Mouse (Mus musculus) testis, adult 2 months (tissue): Measurements from ENCODE around the gene Plekhj1.

Experiments
- CTCF ChIP-seq: fragments of 200-500 bp; IDR thresholded peaks from 2 replicates; pipeline ENCODE4 v1.5.1; 2012; ENCODE audit warnings: low read depth, mild to moderate bottlenecking, inconsistent platforms, low read length, moderate library complexity; ENCODE audit not compliant: control insufficient read depth, insufficient read depth, insufficient replicate concordance
- POLR2A ChIP-seq: fragments of 200-500 bp; IDR thresholded peaks from 2 replicates; pipeline ENCODE4 v1.6.1; 2012; ENCODE audit warnings: low read depth, mild to moderate bottlenecking, inconsistent platforms, low read length, moderate library complexity; ENCODE audit not compliant: control insufficient read depth

DNA sequence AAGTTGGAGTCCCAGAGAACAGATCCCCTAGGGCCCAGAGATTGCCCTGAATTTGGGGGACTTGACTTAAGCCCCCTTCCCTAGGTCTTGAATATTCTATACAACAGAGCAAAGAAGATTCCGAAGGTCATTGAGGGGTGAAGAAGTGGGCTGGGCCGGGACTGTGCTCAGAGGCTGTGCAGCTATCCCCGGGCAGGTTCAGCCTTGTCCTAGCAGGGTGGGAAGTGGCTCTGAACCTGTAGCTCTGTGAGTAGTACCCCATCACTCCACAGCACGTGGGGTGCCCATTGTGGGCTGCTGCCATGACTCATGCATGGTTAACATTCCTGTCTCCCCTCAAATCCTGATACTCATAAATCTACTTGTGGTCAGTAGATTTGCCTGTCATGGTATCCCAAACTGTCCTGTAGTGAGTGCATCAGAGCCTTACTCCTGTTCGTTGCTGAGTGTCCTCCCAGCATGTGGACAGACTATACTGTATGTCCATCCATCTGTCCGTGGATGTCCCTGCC, 22.0 kb downstream of the Plekhj1 start:
- TF ChIP-seq POLR2A (no peak), CTCF (no peak)
